Comparison of ENCODE assay signal across 10 mouse cellular contexts in genomic region chr12:105611748-105612147, GRCm38 (mm10). TPM values are rescaled to one million over a fixed set of nuclear protein-coding genes. Genes with fewer than 3 reads are reported as not detected.
DNase-seq lines count a peak whose midpoint lies in the region; ATAC-seq and TF ChIP-seq lines count a peak whose summit lies in the region.
"Had no signal": no experiment of that assay in that cellular context is flagged by ENCODE, and none has a peak within 500 bp of the region (broad histone marks: within the 10 kb centered on the region; RNA-seq: fewer than 3 reads in every experiment).

No protein-coding gene starts in this region.

- no peaks in the 10 kb centered on the region for H3K27me3 ChIP-seq in thymus, adult 2 months (ENCODE audit: control insufficient read depth, insufficient read depth, low read length)
- H3K27me3 ChIP-seq in forebrain, postnatal 0 days (ENCODE audit: insufficient read depth, low read length): no peaks in the 10 kb centered on the region
- no peaks in the 10 kb centered on the region for H3K27me3 ChIP-seq in midbrain, postnatal 0 days (ENCODE audit: insufficient read depth, low read length)
- H3K27me3 ChIP-seq: heart, embryonic 13.5 days; stomach, embryonic 15.5 days had no signal

- peak; percentile 84 for ATAC-seq in forebrain, postnatal 0 days
- ATAC-seq in midbrain, postnatal 0 days (ENCODE audit: low FRiP score): peak; percentile 82

- no peaks in the 10 kb centered on the region for H3K4me1 ChIP-seq in thymus, adult 2 months (replicated peaks; ENCODE audit: control insufficient read depth, insufficient read depth, low read length)
- H3K4me1 ChIP-seq in forebrain, postnatal 0 days (ENCODE audit: insufficient read depth): no peaks in the 10 kb centered on the region; the same call in 1 of the 2 replicates
- H3K4me1 ChIP-seq in midbrain, postnatal 0 days (ENCODE audit: insufficient read depth, low read length): no peaks in the 10 kb centered on the region
- H3K4me1 ChIP-seq: stomach, embryonic 15.5 days had no signal

- WGBS in thymus, adult 2 months: 39% methylated on average over 7 of the region's 7 CpGs
- WGBS in forebrain, postnatal 0 days: 5% methylated on average over 7 of the region's 7 CpGs
- WGBS in midbrain, postnatal 0 days: 14% methylated on average over 7 of the region's 7 CpGs

- no peak overlapping the region for H3K4me2 ChIP-seq in forebrain, postnatal 0 days (ENCODE audit: low read depth)
- no peak overlapping the region for H3K4me2 ChIP-seq in midbrain, postnatal 0 days (ENCODE audit: low read depth, low read length, poor library complexity, severe bottlenecking)
- H3K4me2 ChIP-seq: heart, embryonic 13.5 days; stomach, embryonic 15.5 days had no signal

- peak; percentile 36 for DNase-seq in thymus, adult 2 months
- no peak for DNase-seq in thymus, adult 18-20 months
- peak; percentile 49 for DNase-seq in c-Kit-positive CD71-positive TER-119-positive erythroid progenitor cells, embryonic 14.5 days (ENCODE audit: low spot score)
- peak; percentile 92 for DNase-seq in forebrain, postnatal 0 days
- peak; percentile 42 for DNase-seq in kidney, adult 18-20 months
- peak; percentile 39 to 61 for DNase-seq in left cerebral cortex, postnatal 36 days (ENCODE audit: low spot score in 2 of 2)
- peak; percentile 92 for DNase-seq in midbrain, postnatal 0 days (ENCODE audit: low spot score)
- no peak for DNase-seq in T-cell, adult 2 months (ENCODE audit: low spot score)

- intact Hi-C loops in left cerebral cortex, postnatal 36 days (cut with DNase I): loop anchor here (2.0 kb wide), 1 partner anchor 113 kb away; no protein-coding TSS in a partner anchor

- no peak for TF ChIP-seq POLR2A in thymus, adult 2 months (IDR thresholded peaks at IDR 0.05; ENCODE audit: control insufficient read depth, extremely low read depth, insufficient read depth, low read length, poor library complexity)

- H3K27ac ChIP-seq in thymus, adult 2 months (ENCODE audit: control insufficient read depth, insufficient read depth, low read length): no peak overlapping the region
- no peak overlapping the region for H3K27ac ChIP-seq in forebrain, postnatal 0 days (ENCODE audit: low read depth, low read length)
- H3K27ac ChIP-seq in midbrain, postnatal 0 days (ENCODE audit: low read depth, low read length): no peak overlapping the region
- H3K27ac ChIP-seq: heart, embryonic 13.5 days; stomach, embryonic 15.5 days had no signal

- TF ChIP-seq CTCF in thymus, adult 2 months (IDR thresholded peaks at IDR 0.05; ENCODE audit: borderline replicate concordance, control insufficient read depth, extremely low read depth, insufficient read depth, low read length, poor library complexity): peak; percentile 71; the same call in 1 of the 2 replicates
- TF ChIP-seq CTCF in forebrain, postnatal 0 days (IDR thresholded peaks at IDR 0.05; ENCODE audit: low read depth): peak; percentile 89
- TF ChIP-seq CTCF in midbrain, postnatal 0 days (IDR thresholded peaks at IDR 0.05): peak; percentile 96

- no peaks in the 10 kb centered on the region for H3K9me3 ChIP-seq in forebrain, postnatal 0 days (ENCODE audit: low read length)
- no peaks in the 10 kb centered on the region for H3K9me3 ChIP-seq in midbrain, postnatal 0 days (ENCODE audit: low read length)
- H3K9me3 ChIP-seq: heart, embryonic 13.5 days; stomach, embryonic 15.5 days had no signal

- peaks cover 8% of the 10 kb centered on the region; the same call in 1 of the 2 replicates for H3K36me3 ChIP-seq in thymus, adult 2 months (ENCODE audit: control insufficient read depth, insufficient read depth, low read length)
- peaks cover 20% of the 10 kb centered on the region for H3K36me3 ChIP-seq in forebrain, postnatal 0 days (ENCODE audit: insufficient read depth)
- H3K36me3 ChIP-seq in midbrain, postnatal 0 days (ENCODE audit: insufficient read depth, low read length): peaks cover 16% of the 10 kb centered on the region

- no peak overlapping the region for H3K4me3 ChIP-seq in thymus, adult 2 months (ENCODE audit: control insufficient read depth, insufficient read depth, low read length)
- H3K4me3 ChIP-seq in forebrain, postnatal 0 days (ENCODE audit: low read depth, low read length): no peak overlapping the region
- H3K4me3 ChIP-seq in midbrain, postnatal 0 days (ENCODE audit: low read depth, low read length): no peak overlapping the region
- H3K4me3 ChIP-seq: heart, embryonic 13.5 days; stomach, embryonic 15.5 days had no signal

- no peak overlapping the region for H3K9ac ChIP-seq in forebrain, postnatal 0 days
- H3K9ac ChIP-seq in midbrain, postnatal 0 days (replicated peaks; ENCODE audit: low read length, poor library complexity, severe bottlenecking): no peak overlapping the region
- H3K9ac ChIP-seq: heart, embryonic 13.5 days; stomach, embryonic 15.5 days had no signal

RNA-seq across cellular contexts. Expression of gene Bdkrb1, which starts 8.9 kb away (rescaled TPM):
- 1.6 and 2.3 TPM in 2 replicates for polyA plus RNA-seq in thymus, adult 2 months (2012; rRNA removed)
- total RNA-seq in forebrain, postnatal 0 days (2014; rRNA removed): not detected in 2 replicates
- polyA plus RNA-seq in forebrain, postnatal 0 days (2015; fragmentation: Nextera tagmentation; extraction: Ambion mirVana): 0.10 and 0.11 TPM in 2 replicates
- total RNA-seq in left cerebral cortex, postnatal 36 days (2021): not detected
- total RNA-seq in midbrain, postnatal 0 days (2014; rRNA removed): 0.22 and 0.24 TPM in 2 replicates
- polyA plus RNA-seq in midbrain, postnatal 0 days (2015; fragmentation: Nextera tagmentation; extraction: Ambion mirVana): 0.19 and 0.25 TPM in 2 replicates
- polyA plus RNA-seq: heart, embryonic 13.5 days had no signal

RNA-seq across cellular contexts. Expression of gene Bdkrb2, which starts 48.7 kb away (rescaled TPM):
- 0.92 and 1.4 TPM in 2 replicates for polyA plus RNA-seq in thymus, adult 2 months (2012; rRNA removed)
- total RNA-seq in forebrain, postnatal 0 days (2014; rRNA removed): 0.92 and 1.7 TPM in 2 replicates
- 0.29 and 0.53 TPM in 2 replicates for polyA plus RNA-seq in forebrain, postnatal 0 days (2015; fragmentation: Nextera tagmentation; extraction: Ambion mirVana)
- under 1 TPM; 0.25 to 0.36 TPM for total RNA-seq in left cerebral cortex, postnatal 36 days (2021)
- 1.6 and 2.9 TPM in 2 replicates for total RNA-seq in midbrain, postnatal 0 days (2014; rRNA removed)
- polyA plus RNA-seq in midbrain, postnatal 0 days (2015; fragmentation: Nextera tagmentation; extraction: Ambion mirVana): 0.64 and 0.97 TPM in 2 replicates

Comparison
In these comparisons a context has a peak if more than half of its experiments do, and no peak if none do; other contexts are left out.
1. DNase-seq: peak in thymus, adult 2 months (single experiment), c-Kit-positive CD71-positive TER-119-positive erythroid progenitor cells, embryonic 14.5 days (single experiment), forebrain, postnatal 0 days (single experiment), kidney, adult 18-20 months (single experiment), left cerebral cortex, postnatal 36 days (2 of 2) and midbrain, postnatal 0 days (single experiment); none in thymus, adult 18-20 months (0 of 2) and T-cell, adult 2 months (single experiment).
2. Peak in every context shown above with its lines, with median percentiles within 50 percentile points of each other: CTCF ChIP-seq.